Mouse (Mus musculus): ENCODE measurements around the gene Il1rl1. TPM values are rescaled to one million over a fixed set of nuclear protein-coding genes. Genes with fewer than 3 reads are reported as not detected.

The Il1rl1 gene
- total RNA-seq, 2 experiments from 2014 or later = 0.14 to 0.18 TPM

DNA sequence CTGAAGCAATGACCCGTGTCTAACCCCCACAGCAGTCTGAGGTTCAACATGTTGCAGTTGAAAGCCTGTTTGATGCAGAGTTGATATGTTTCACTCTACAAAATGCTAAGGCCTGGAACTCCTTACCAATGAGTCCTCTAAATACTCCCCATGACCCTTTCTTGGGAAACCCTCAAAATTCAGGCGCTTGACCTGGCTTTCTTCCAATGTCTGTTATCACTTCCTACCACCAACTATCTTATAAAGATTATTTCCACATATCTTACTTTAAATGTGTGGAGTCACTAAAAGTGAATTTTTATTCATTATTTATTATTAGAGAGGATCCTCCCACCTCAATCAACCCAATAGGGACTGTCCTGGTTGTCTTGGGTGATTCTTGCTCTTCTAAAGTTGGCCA, 2.8 kb downstream of the Il1rl1 start:
- intact Hi-C loops (cut with DNase I) = no loop called here
- no peak for DNase-seq (ENCODE audit: low spot score in 2 of 2)

GRCm38 (mm10) chr1:40435936-40436335, 6.6 kb downstream of the Il1rl1 start:
- intact Hi-C loops (cut with DNase I) = no loop called here
- no peak for DNase-seq (ENCODE audit: low spot score in 2 of 2)

- intact Hi-C loops (cut with DNase I) = no loop called here
- no peak for DNase-seq (ENCODE audit: low spot score in 2 of 2)
These were observed 8.0 kb downstream of the Il1rl1 start for GRCm38 (mm10) chr1:40437340-40437739.

DNA sequence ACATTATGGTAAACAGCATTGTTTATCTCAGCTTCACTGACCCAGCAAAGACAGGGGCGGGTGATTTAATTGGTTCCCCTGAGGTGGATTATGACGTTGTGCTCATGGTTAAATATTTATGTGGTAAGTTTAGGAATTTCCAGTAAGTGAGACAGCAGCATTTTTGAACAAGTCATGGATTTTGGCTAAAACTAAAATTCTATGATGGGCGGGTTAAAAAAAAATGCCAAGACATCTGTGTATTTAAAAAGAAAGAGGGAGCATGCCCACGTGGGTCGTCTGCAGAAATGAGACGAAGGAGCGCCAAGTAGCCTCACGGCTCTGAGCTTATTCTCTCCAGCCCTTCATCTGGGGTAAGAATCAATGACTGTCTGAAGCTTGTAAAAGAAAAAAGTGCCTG, 10.1 kb downstream of the Il1rl1 start:
- DNase-seq (ENCODE audit: low spot score in 2 of 2) = peak in 1 of 2 experiments; percentile 12
- intact Hi-C loops (cut with DNase I) = no loop called here

GRCm38 (mm10) chr1:40444800-40445199, 15.4 kb downstream of the Il1rl1 start:
- peak; percentile 9 to 67 for DNase-seq (ENCODE audit: low spot score in 2 of 2)
- intact Hi-C loops (cut with DNase I) = no loop called here

DNA sequence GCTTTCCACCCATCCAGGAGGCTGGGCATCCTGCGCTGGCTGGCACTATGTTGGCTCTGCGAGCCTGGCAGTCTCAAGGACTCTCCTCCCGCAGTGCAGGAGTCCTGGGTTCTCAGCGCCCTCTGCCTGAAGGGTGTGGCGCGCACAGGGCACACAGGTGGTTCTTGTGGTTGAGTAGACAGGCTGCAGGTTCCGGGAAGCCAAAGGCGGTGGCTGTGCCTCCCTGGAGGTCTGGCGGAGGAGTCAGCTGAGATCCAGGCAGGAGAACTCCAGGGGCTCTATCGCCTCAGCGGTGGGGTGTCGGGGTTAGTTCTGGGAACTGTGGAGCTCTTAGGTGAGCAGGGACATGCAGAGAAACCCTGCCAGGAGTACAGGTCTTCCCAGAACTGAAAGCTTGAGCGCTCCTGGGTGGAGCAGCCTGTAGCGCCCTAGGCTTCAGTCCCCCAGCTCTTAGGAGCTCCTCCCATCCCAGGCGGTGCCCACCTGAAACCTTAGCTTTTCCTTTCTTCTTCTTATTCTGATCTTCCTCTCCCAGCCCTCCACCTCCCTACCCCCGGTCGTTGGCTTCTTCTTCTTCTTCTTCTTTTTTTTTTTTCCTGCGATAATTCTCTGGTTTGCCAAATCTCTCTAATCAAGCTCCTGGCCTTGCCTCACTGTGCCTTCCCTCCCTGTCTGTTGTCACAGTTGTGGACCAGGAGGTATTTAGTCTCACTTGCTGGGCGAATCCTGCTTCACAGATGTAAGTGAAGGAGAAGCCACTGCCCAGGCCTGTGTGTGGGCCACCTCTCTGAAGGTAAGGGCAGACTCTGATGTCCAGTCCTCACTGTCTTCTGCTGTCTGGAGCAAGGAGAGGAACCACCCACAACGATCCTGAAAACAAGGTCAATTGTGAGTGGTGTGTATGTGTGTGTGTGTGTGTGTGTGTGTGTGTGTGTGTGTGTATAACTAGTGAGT, 36.4 kb downstream of the Il1rl1 start, which contains the start of gene Il18r1:
TSS of gene Il18r1 (plus strand) at position 76 of the 954 bp plus-strand sequence.
- intact Hi-C loops (cut with DNase I) = no loop called here
- no peak for DNase-seq (ENCODE audit: low spot score in 2 of 2)

- intact Hi-C loops (cut with DNase I) = no loop called here
- DNase-seq (ENCODE audit: low spot score in 2 of 2) = no peak
These were observed 37.9 kb downstream of the Il1rl1 start for GRCm38 (mm10) chr1:40467306-40467705.

GRCm38 (mm10) chr1:40468805-40469204, 39.4 kb downstream of the Il1rl1 start:
- intact Hi-C loops (cut with DNase I) = no loop called here
- DNase-seq (ENCODE audit: low spot score in 2 of 2) = no peak

GRCm38 (mm10) chr1:40469900-40470299, 40.5 kb downstream of the Il1rl1 start:
- no peak for DNase-seq (ENCODE audit: low spot score in 2 of 2)
- intact Hi-C loops (cut with DNase I) = no loop called here

DNA sequence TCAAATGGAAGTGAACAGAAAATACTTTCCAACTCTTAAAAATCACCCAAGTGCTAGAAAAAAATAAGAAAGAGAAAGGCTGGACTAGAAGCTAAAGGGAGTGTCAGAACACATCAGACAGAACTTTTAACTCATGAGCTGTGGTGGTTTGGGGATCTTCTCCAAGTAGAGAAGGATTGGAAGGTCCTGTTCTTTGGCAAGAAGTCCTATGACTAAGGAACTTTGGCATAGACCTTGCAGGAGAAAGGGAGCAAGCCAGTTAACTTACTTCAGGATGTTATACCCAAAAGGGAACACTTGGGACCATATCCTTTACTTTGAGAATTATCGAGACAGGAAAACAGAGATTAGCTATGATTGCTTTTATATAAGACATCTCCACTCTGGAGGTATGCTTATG, 43.0 kb downstream of the Il1rl1 start:
- intact Hi-C loops (cut with DNase I) = no loop called here
- DNase-seq (ENCODE audit: low spot score in 2 of 2) = no peak

- intact Hi-C loops (cut with DNase I) = no loop called here
- DNase-seq (ENCODE audit: low spot score in 2 of 2) = no peak
These were observed 44.3 kb downstream of the Il1rl1 start for GRCm38 (mm10) chr1:40473640-40474039.

- intact Hi-C loops (cut with DNase I) = no loop called here
- DNase-seq (ENCODE audit: low spot score in 2 of 2) = no peak
These were observed 45.0 kb downstream of the Il1rl1 start for GRCm38 (mm10) chr1:40474336-40474735.

DNA sequence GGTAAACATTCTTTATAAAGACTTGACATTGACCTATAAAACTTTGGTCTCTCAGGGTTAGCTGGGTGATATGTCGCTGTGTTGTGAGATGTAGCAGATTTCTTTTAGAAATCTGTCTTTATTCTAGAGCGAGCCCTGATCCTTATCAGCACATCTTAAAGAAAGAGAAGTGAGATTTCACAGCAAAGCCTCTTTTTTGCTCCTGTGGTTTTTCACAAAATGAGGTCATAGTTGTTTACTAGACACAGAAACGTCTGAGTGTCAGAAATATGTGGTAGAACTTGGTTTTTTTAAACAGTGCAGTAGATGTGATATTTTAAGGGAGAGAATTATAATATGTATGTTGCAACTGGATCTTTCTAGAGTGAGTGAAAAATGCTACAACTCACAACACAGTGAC, 46.3 kb downstream of the Il1rl1 start:
- intact Hi-C loops (cut with DNase I) = no loop called here
- no peak for DNase-seq (ENCODE audit: low spot score in 2 of 2)

DNA sequence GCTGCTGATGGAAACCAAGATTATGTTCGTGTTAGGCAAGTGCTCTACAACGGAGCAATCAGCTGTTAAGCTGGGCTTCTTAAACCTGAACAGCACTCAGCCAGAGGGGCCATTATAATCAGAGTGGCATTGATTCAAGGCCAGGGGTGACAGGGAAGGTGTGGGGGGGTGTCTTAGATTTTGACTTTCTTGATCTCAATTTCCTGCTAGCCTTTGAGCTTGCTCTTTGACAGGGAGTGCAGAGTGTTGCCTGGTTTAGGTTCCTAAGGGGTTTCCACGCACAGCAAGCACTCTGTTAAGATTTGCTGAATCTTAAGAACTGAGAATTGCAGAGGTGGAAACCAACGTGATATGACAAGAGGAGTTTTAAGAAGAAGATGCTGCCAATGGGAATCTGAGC, 47.4 kb downstream of the Il1rl1 start:
- DNase-seq (ENCODE audit: low spot score in 2 of 2) = no peak
- intact Hi-C loops (cut with DNase I) = no loop called here

- no peak for DNase-seq (ENCODE audit: low spot score in 2 of 2)
- intact Hi-C loops (cut with DNase I) = no loop called here
These were observed 50.1 kb downstream of the Il1rl1 start for GRCm38 (mm10) chr1:40479505-40479923.

GRCm38 (mm10) chr1:40494594-40494993, 65.2 kb downstream of the Il1rl1 start:
- no peak for DNase-seq (ENCODE audit: low spot score in 2 of 2)

GRCm38 (mm10) chr1:40499708-40500107, 70.3 kb downstream of the Il1rl1 start:
- intact Hi-C loops (cut with DNase I) = no loop called here
- no peak for DNase-seq (ENCODE audit: low spot score in 2 of 2)

More at GRCm38 (mm10) chr1:40494594-40494993, 65.2 kb downstream of the Il1rl1 start:
- intact Hi-C loops (cut with DNase I) = no loop called here

DNA sequence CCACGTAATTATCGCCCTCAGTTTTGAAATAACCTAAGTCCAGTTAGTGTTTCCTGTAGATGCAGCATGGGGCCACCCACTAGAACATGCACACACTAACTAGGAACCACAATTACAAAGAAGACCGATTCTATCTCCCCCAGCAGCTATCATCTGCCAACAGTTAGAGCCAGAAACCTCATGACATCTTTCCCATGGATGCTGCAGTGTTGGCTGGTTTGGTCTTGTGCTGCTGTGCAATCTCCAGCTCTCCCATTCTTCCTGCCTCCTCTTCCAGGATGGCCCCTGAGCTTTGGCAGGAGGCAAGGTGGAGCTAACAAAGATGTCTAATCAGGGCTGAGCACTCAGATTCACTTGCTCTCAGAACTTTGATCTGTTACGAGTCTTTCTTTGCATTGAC, 71.8 kb downstream of the Il1rl1 start:
- intact Hi-C loops (cut with DNase I) = no loop called here
- no peak for DNase-seq (ENCODE audit: low spot score in 2 of 2)

GRCm38 (mm10) chr1:40501546-40502398, 72.4 kb downstream of the Il1rl1 start:
- peak in 1 of 2 experiments; percentile 28 for DNase-seq (ENCODE audit: low spot score in 2 of 2)

GRCm38 (mm10) chr1:40504548-40504947, 75.2 kb downstream of the Il1rl1 start:
- intact Hi-C loops (cut with DNase I) = no loop called here
- no peak for DNase-seq (ENCODE audit: low spot score in 2 of 2)

More at GRCm38 (mm10) chr1:40501546-40502398, 72.4 kb downstream of the Il1rl1 start:
- intact Hi-C loops (cut with DNase I) = no loop called here
